Mouse (Mus musculus): ENCODE measurements around the gene Stard3nl.

- TF ChIP-seq CTCF (IDR thresholded peaks at IDR 0.05; ENCODE audit: insufficient read depth, low read length) (no peak), POLR2A (IDR thresholded peaks at IDR 0.05; ENCODE audit: borderline replicate concordance, extremely low read depth, low read depth, low read length) (no peak)
Measured at GRCm38 (mm10) chr13:19368817-19369216, 26.8 kb downstream of the Stard3nl start.

Measured in lung, adult 2 months (tissue).